Mouse (Mus musculus): ENCODE data around the gene Isg15. TPM values are rescaled to one million over a fixed set of nuclear protein-coding genes. Genes with fewer than 3 reads are reported as not detected.
"Not testable (repeated sequence)": the region's sequence is repeated elsewhere in the genome, so short reads cannot be mapped to it uniquely, and the experiment has no call there.

Gene Isg15
- total RNA-seq, 2 experiments from 2014 or later: 3.2 to 4.5 TPM

GRCm38 (mm10) chr4:156177630-156178029 is 23.0 kb downstream of the Isg15 start:
- intact Hi-C loops (cut with DNase I): no loop called here
- DNase-seq (ENCODE audit: low spot score): no peak

- intact Hi-C loops (cut with DNase I): no loop called here
- DNase-seq (ENCODE audit: low spot score): peak; percentile 32
Measured at GRCm38 (mm10) chr4:156171828-156172227, 28.8 kb downstream of the Isg15 start.

- no peak for DNase-seq (ENCODE audit: low spot score)
- intact Hi-C loops (cut with DNase I): no loop called here
Measured at GRCm38 (mm10) chr4:156169129-156169528, 31.5 kb downstream of the Isg15 start.

GRCm38 (mm10) chr4:156168611-156169010 is 32.0 kb downstream of the Isg15 start:
- intact Hi-C loops (cut with DNase I): no loop called here
- peak; percentile 0 for DNase-seq (ENCODE audit: low spot score)

GRCm38 (mm10) chr4:156166477-156166876 is 34.1 kb downstream of the Isg15 start:
- DNase-seq (ENCODE audit: low spot score): no peak
- intact Hi-C loops (cut with DNase I): no loop called here

GRCm38 (mm10) chr4:156154771-156155170 is 45.8 kb downstream of the Isg15 start:
- intact Hi-C loops (cut with DNase I): no loop called here
- DNase-seq (ENCODE audit: low spot score): no peak

GRCm38 (mm10) chr4:156150887-156151286 is 49.7 kb downstream of the Isg15 start:
- DNase-seq (ENCODE audit: low spot score); intact Hi-C loops (cut with DNase I): not testable (repeated sequence)

Small RNA genes within 50 kb of the gene (microRNA-seq; reads per million reads assigned to microRNA genes)
- gene Mir7658: 5.0 reads per million, percentile 13 among the genes with 10 or more reads in this experiment

Other genes starting within 250 kb of the Isg15 start
- gene C1qtnf12, start 238.5 kb downstream of the Isg15 start, total RNA-seq (2021): 10 to 100 TPM; 13.3 to 14.6 TPM
- 1 to 10 TPM; 2.4 to 2.7 TPM for gene B3galt6, start 208.2 kb downstream of the Isg15 start, total RNA-seq (2021)
- gene Sdf4, start 207.9 kb downstream of the Isg15 start, total RNA-seq (2021): 10 to 100 TPM; 77.3 to 81.8 TPM
- gene Tnfrsf4, start 187.0 kb downstream of the Isg15 start, total RNA-seq (2021): under 1 TPM in 1 of 2 experiments, not detected in 1; 0.23 TPM
- gene Tnfrsf18, start 174.7 kb downstream of the Isg15 start, total RNA-seq (2021): under 1 TPM in 1 of 2 experiments, not detected in 1; 0.34 TPM
- gene Ttll10, start 141.4 kb downstream of the Isg15 start, total RNA-seq (2021): not detected
- 1 to 10 TPM; 3.3 to 3.6 TPM for gene 9430015G10Rik, start 90.8 kb downstream of the Isg15 start, total RNA-seq (2021)
- gene Rnf223, start 70.3 kb downstream of the Isg15 start, total RNA-seq (2021): under 1 TPM in 1 of 2 experiments, not detected in 1; 0.10 TPM
- gene Agrn, start 3.3 kb downstream of the Isg15 start, total RNA-seq (2021): 10 to 100 TPM; 35.3 to 40.4 TPM
- gene AW011738, start 2.5 kb upstream of the Isg15 start, total RNA-seq (2021): 1 to 10 TPM; 6.3 to 6.9 TPM
- gene Perm1, start 15.1 kb upstream of the Isg15 start, total RNA-seq (2021): 100 to 1,000 TPM; 227 to 246 TPM
- 10 to 100 TPM; 10.5 to 10.6 TPM for gene Plekhn1, start 34.0 kb upstream of the Isg15 start, total RNA-seq (2021)
- 10 to 100 TPM; 22.6 to 22.9 TPM for gene Noc2l, start 35.2 kb upstream of the Isg15 start, total RNA-seq (2021)
- gene Samd11, start 54.8 kb upstream of the Isg15 start, total RNA-seq (2021): not detected
- gene Vmn2r-ps159, start 130.3 kb upstream of the Isg15 start, total RNA-seq (2021): not detected